Mouse (Mus musculus) stomach, embryonic 14.5 days (tissue): ENCODE data around the gene Dgkh. TPM values are rescaled to one million over a fixed set of nuclear protein-coding genes. Genes with fewer than 3 reads are reported as not detected.

Experiments
- ATAC-seq: fragments of 200-750 bp; cut with Nextera tagmentation; 2 replicates; pipeline ENCODE4 v1.8.0; 2017; ENCODE audit warnings: low read depth, moderate TSS enrichment; ENCODE audit not compliant: insufficient number of reproducible peaks, insufficient read depth, low FRiP score
- H3K27ac ChIP-seq: fragments of 300-500 bp; sonication (generic); 2 replicates; pipeline ENCODE4 v1.5.1; 2014; ENCODE audit warnings: mild to moderate bottlenecking, low read length, moderate library complexity, mixed read lengths
- H3K27me3 ChIP-seq: fragments of 300-500 bp; sonication (generic); 2 replicates; pipeline ENCODE4 v1.6.1; 2014; ENCODE audit warnings: low read length, control low read depth, mixed read lengths; ENCODE audit not compliant: control insufficient read depth, insufficient read depth
- H3K36me3 ChIP-seq: fragments of 300-500 bp; sonication (generic); 2 replicates; pipeline ENCODE4 v1.6.1; 2014; ENCODE audit warnings: mild to moderate bottlenecking, control low read depth, low read length, moderate library complexity, mixed read lengths; ENCODE audit not compliant: control insufficient read depth, insufficient read depth
- H3K4me1 ChIP-seq: fragments of 300-500 bp; sonication (generic); 2 replicates; pipeline ENCODE4 v1.6.1; 2014; ENCODE audit warnings: low read length, control low read depth, mixed read lengths; ENCODE audit not compliant: control insufficient read depth, insufficient read depth
- H3K4me2 ChIP-seq: fragments of 300-500 bp; sonication (generic); replicated peaks from 2 replicates; pipeline ENCODE4 v1.6.1; 2014; ENCODE audit warnings: low read depth, low read length, control low read depth
- H3K4me3 ChIP-seq: fragments of 300-500 bp; sonication (generic); 2 replicates; pipeline ENCODE4 v1.5.1; 2014; ENCODE audit warnings: low read depth, low read length, control low read depth
- H3K9ac ChIP-seq: fragments of 300-500 bp; sonication (generic); replicated peaks from 2 replicates; pipeline ENCODE4 v1.6.1; 2014; ENCODE audit warnings: low read depth, mild to moderate bottlenecking, control low read depth, low read length, moderate library complexity, mixed read lengths
- H3K9me3 ChIP-seq: fragments of 300-500 bp; sonication (generic); 2 replicates; pipeline ENCODE4 v1.6.1; 2016; ENCODE audit warnings: low read depth, low read length, control low read depth; ENCODE audit not compliant: control insufficient read depth
- WGBS: fragments of 180-500 bp; shearing (Covaris S2); extraction: QIAGEN DNeasy Blood & Tissue Kit; methylation state at CpG from one replicate; pipeline ENCODE4 v1.1.7; 2014; 5-methylcytosine and 5-hydroxymethylcytosine counted together
- polyA plus RNA-seq: library from polyadenylated mRNA; unstranded; fragments of >200 nt; fragmentation: Nextera tagmentation; extraction: Ambion mirVana; gene quantifications from 2 replicates; pipeline ENCODE4 v1.2.1, GENCODE M21; 2014

Dgkh gene
- polyA plus RNA-seq, 1 experiment from 2014 or later, result 2.7 TPM

DNA sequence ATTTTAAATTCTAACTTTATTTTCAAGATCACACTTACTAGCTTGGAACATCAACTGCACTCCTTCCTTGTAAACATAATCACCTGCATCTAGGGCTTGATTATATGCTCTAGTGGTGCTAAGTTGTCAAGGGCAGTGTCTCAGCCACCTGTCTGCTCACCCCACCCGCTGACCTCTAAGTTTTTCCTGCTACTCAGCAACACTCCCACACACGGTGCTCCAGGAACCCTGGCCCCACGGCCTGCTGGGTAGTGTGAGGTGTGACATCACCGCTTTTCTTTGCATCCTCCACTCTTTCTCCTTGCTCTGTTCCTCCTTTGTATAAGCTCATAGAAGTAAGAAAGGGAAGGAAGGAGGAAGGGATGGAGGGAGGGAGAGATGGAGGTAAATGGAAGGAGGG is 21.9 kb downstream of the Dgkh start:
- 71% methylated on average over 4 of the region's 4 CpGs for WGBS
- Histone ChIP-seq H3K36me3 (no peaks in the 10 kb centered on the region), H3K4me1 (no peaks in the 10 kb centered on the region), H3K27me3 (no peaks in the 10 kb centered on the region), H3K4me2 (no peak overlapping the region), H3K9ac (no peak overlapping the region), H3K9me3 (no peaks in the 10 kb centered on the region), H3K27ac (no peak overlapping the region), H3K4me3 (no peak overlapping the region)
- ATAC-seq, result no peak

DNA sequence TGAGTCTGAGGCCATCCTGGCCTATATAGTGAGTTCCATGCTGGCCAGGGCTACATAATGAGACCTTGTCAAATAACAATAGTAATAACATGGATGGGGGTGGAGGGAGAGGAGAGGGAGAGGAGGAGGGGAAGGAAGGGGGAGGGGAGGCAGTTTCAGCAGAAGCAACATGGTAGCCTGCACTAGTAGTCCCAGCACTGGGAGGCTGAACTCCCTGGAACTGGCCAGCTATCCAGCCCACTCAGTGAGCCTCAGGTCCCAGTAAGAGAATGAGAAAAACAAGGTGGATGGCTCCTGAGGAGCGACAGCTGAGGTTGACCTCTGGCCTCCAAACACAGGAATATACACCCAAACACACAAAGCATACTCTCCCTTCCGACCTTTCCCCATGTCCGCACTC is 27.0 kb downstream of the Dgkh start:
- Histone ChIP-seq H3K9ac (no peak overlapping the region), H3K4me3 (no peak overlapping the region), H3K27me3 (no peaks in the 10 kb centered on the region), H3K9me3 (no peaks in the 10 kb centered on the region), H3K4me1 (peaks cover 6% of the 10 kb centered on the region), H3K36me3 (no peaks in the 10 kb centered on the region), H3K4me2 (no peak overlapping the region), H3K27ac (no peak overlapping the region)
- ATAC-seq, result no peak
- 66% methylated on average over 3 of the region's 3 CpGs for WGBS

GRCm38 (mm10) chr14:78703989-78704388 is 28.6 kb downstream of the Dgkh start:
- peaks cover 14% of the 10 kb centered on the region for H3K4me1 ChIP-seq
- ATAC-seq, result no peak
- WGBS, result 82% methylated on average over 4 of the region's 4 CpGs
- no peaks in the 10 kb centered on the region for H3K36me3 ChIP-seq
- no peak overlapping the region for H3K9ac ChIP-seq
- H3K27me3 ChIP-seq, result no peaks in the 10 kb centered on the region
- H3K4me3 ChIP-seq, result no peak overlapping the region
- no peak overlapping the region for H3K27ac ChIP-seq
- H3K4me2 ChIP-seq, result no peak overlapping the region
- no peaks in the 10 kb centered on the region for H3K9me3 ChIP-seq

GRCm38 (mm10) chr14:78703361-78703760 is 29.2 kb downstream of the Dgkh start:
- no peak overlapping the region for H3K4me3 ChIP-seq
- WGBS, result 77% methylated on average over 6 of the region's 6 CpGs
- H3K27me3 ChIP-seq, result no peaks in the 10 kb centered on the region
- no peaks in the 10 kb centered on the region for H3K36me3 ChIP-seq
- no peak for ATAC-seq
- no peak overlapping the region for H3K27ac ChIP-seq
- no peak overlapping the region for H3K4me2 ChIP-seq
- H3K9ac ChIP-seq, result no peak overlapping the region
- peaks cover 17% of the 10 kb centered on the region for H3K4me1 ChIP-seq
- H3K9me3 ChIP-seq, result no peaks in the 10 kb centered on the region

DNA sequence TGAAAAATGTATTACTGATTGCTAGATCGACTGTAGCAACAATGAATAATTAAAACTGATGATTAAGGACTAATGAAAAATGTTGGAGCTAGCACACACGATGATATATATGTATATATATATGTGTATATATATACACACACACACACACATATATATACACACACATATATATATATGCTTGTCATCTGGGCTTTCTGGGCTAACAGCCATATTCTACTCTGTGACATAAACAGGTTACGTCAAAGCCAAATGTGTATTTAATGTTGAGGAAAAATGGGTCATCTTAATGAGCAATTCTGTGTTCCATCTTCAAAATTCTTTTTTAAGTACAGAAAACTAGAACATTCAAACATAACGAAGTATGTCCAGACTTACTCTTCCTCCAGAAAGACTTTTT is 30.5 kb downstream of the Dgkh start:
- WGBS, result 40% methylated on average over 4 of the region's 4 CpGs
- H3K27me3 ChIP-seq, result no peaks in the 10 kb centered on the region
- H3K9ac ChIP-seq, result no peak overlapping the region
- no peak overlapping the region for H3K4me3 ChIP-seq
- no peak for ATAC-seq
- peak overlapping the region; percentile 66; the same call in 1 of the 2 replicates for H3K27ac ChIP-seq
- H3K4me1 ChIP-seq, result peaks cover 17% of the 10 kb centered on the region
- H3K4me2 ChIP-seq, result no peak overlapping the region
- H3K36me3 ChIP-seq, result no peaks in the 10 kb centered on the region
- H3K9me3 ChIP-seq, result no peaks in the 10 kb centered on the region

- peak overlapping the region; percentile 77; the same call in 1 of the 2 replicates for H3K27ac ChIP-seq
- peaks cover 17% of the 10 kb centered on the region for H3K4me1 ChIP-seq
- WGBS, result 46% methylated on average over 8 of the region's 8 CpGs
- H3K36me3 ChIP-seq, result no peaks in the 10 kb centered on the region
- no peak for ATAC-seq
- no peaks in the 10 kb centered on the region for H3K9me3 ChIP-seq
- H3K9ac ChIP-seq, result no peak overlapping the region
- no peak overlapping the region for H3K4me3 ChIP-seq
- 0 out of 2 replicates have a peak overlapping the region, but pooled peaks have one; percentile 3 for H3K4me2 ChIP-seq
- H3K27me3 ChIP-seq, result no peaks in the 10 kb centered on the region
Measured at GRCm38 (mm10) chr14:78701501-78701900, 31.1 kb downstream of the Dgkh start.

DNA sequence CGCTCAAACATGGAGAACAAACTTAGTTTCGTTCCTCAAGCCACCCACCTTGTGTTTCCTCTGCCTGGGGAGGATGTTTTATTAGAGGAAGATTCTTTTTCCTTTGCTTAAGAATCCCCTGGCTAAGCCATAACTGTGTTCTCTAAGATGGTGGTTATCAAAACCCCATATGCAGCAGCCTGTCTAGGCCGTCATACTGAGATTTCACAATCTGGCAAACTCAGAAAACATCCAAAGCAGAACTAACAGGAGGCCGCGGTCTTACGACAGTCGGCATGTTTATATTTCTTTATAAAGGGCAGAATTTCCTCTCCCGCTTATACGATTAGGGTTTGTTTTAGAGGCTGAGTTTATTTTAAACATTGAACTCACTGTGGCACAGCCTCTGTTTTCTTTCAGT is 31.5 kb downstream of the Dgkh start:
- H3K4me3 ChIP-seq, result no peak overlapping the region
- no peak for ATAC-seq
- no peak overlapping the region for H3K9ac ChIP-seq
- H3K27ac ChIP-seq, result peak overlapping the region; percentile 77
- no peaks in the 10 kb centered on the region for H3K9me3 ChIP-seq
- 0 out of 2 replicates have a peak overlapping the region, but pooled peaks have one; percentile 3 for H3K4me2 ChIP-seq
- H3K4me1 ChIP-seq, result peaks cover 17% of the 10 kb centered on the region
- H3K27me3 ChIP-seq, result no peaks in the 10 kb centered on the region
- H3K36me3 ChIP-seq, result no peaks in the 10 kb centered on the region
- 39% methylated on average over 9 of the region's 9 CpGs for WGBS

DNA sequence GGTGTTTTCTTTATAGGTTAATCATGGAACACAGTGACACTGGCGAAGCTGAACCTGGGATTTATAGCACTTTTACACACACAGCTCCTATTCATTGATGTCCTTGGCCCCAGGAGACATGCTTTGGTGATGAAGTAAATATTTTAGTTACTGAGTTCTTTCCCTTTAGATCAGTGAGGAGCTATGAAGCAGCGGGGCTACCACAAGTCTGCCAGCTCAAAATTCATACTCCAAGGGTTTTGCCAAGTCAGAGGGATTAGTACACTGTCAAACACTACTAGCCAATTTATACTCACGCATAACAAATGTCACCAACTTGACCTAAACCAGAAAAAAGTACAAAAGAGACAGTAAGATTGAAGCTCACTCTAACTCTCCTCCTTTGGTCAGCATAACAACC is 32.9 kb downstream of the Dgkh start:
- peaks cover 17% of the 10 kb centered on the region for H3K4me1 ChIP-seq
- 44% methylated on average over 3 of the region's 3 CpGs for WGBS
- no peak overlapping the region for H3K4me3 ChIP-seq
- H3K9me3 ChIP-seq, result no peaks in the 10 kb centered on the region
- no peak overlapping the region for H3K9ac ChIP-seq
- H3K27ac ChIP-seq, result 0 out of 2 replicates have a peak overlapping the region, but pooled peaks have one; percentile 10
- no peak overlapping the region for H3K4me2 ChIP-seq
- no peak for ATAC-seq
- H3K36me3 ChIP-seq, result no peaks in the 10 kb centered on the region
- no peaks in the 10 kb centered on the region for H3K27me3 ChIP-seq

DNA sequence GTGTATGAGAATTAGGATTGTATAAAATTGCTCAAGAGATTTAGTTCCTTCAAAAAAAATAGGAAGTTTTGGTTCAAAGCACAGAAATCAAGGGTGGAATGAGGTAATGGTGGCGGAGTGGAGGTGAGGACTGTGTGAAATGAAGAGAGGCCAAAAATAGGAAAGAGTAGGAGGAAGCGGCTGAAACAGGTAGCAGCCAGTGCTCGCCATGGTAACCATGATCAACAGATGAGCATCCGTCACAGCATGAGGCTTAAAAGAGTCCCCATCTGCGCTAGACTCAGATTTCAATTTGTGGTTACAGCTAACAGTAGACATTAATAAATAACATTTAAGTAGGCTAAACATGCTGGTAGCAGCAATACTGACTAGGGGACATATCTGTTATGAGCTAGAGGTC is 33.4 kb downstream of the Dgkh start:
- no peaks in the 10 kb centered on the region for H3K27me3 ChIP-seq
- no peak overlapping the region for H3K4me3 ChIP-seq
- H3K36me3 ChIP-seq, result no peaks in the 10 kb centered on the region
- H3K9ac ChIP-seq, result no peak overlapping the region
- 0 out of 2 replicates have a peak overlapping the region, but pooled peaks have one; percentile 10 for H3K27ac ChIP-seq
- H3K9me3 ChIP-seq, result no peaks in the 10 kb centered on the region
- WGBS, result 64% methylated on average over 5 of the region's 5 CpGs
- no peak overlapping the region for H3K4me2 ChIP-seq
- no peak for ATAC-seq
- peaks cover 17% of the 10 kb centered on the region for H3K4me1 ChIP-seq
